9 mouse cellular contexts compared by ENCODE assay signal in genomic region chr2:30708762-30709385, GRCm38 (mm10).
DNase-seq lines count a peak whose midpoint lies in the region; ATAC-seq lines count a peak whose summit lies in the region.
"Had no signal": no experiment of that assay in that cellular context is flagged by ENCODE, and none has a peak within 500 bp of the region (broad histone marks: within the 10 kb centered on the region; RNA-seq: fewer than 3 reads in every experiment).

No protein-coding gene starts in this region.

- no peaks in the 10 kb centered on the region for H3K27me3 ChIP-seq in heart, embryonic 11.5 days (ENCODE audit: control insufficient read depth, insufficient read depth, low read length)
- no peaks in the 10 kb centered on the region for H3K27me3 ChIP-seq in hindbrain, embryonic 14.5 days (ENCODE audit: control insufficient read depth, insufficient read depth, low read length)
- no peaks in the 10 kb centered on the region for H3K27me3 ChIP-seq in midbrain, embryonic 14.5 days (ENCODE audit: control insufficient read depth, insufficient read depth, low read length)

- DNase-seq in heart, postnatal 25 days (ENCODE audit: low spot score), result no peak
- DNase-seq in cerebellum, adult 9-11 months, result peak; percentile 60
- DNase-seq in hindbrain, embryonic 14.5 days (ENCODE audit: low spot score), result no peak
- no peak for DNase-seq in midbrain, embryonic 14.5 days
- no peak for DNase-seq in left cerebral cortex, postnatal 14 days (ENCODE audit: low spot score in 2 of 2)
- no peak for DNase-seq in urinary bladder, postnatal 14 days (ENCODE audit: low spot score)

- intact Hi-C loops in heart, postnatal 25 days (cut with DNase I), result loop anchor here (5.0 kb wide), 1 partner anchor 237 kb away; the partner anchor contains the start of gene Ier5l
- intact Hi-C loops in left cerebral cortex, postnatal 14 days (cut with DNase I), result loop anchor here (5.0 kb wide), 1 partner anchor 112 kb away; the partner anchor contains the start of gene Cstad

- H3K4me2 ChIP-seq in heart, embryonic 11.5 days, result no peak overlapping the region; the same call in 1 of the 2 replicates
- peak overlapping the region; percentile 53 for H3K4me2 ChIP-seq in hindbrain, embryonic 14.5 days (replicated peaks)
- H3K4me2 ChIP-seq in midbrain, embryonic 14.5 days (ENCODE audit: low read length), result no peak overlapping the region

- ATAC-seq in heart, embryonic 11.5 days (replicated peaks; ENCODE audit: insufficient number of reproducible peaks, low FRiP score, low TSS enrichment), result no peak
- no peak for ATAC-seq in hindbrain, embryonic 14.5 days (ENCODE audit: low FRiP score)
- ATAC-seq in midbrain, embryonic 14.5 days (ENCODE audit: low FRiP score, low TSS enrichment), result no peak
- ATAC-seq in monocyte, adult 5-6 weeks (replicated peaks; ENCODE audit: insufficient number of reproducible peaks, low FRiP score, low TSS enrichment, poor library complexity, severe bottlenecking), result no peak

- H3K36me3 ChIP-seq in heart, embryonic 11.5 days (ENCODE audit: control insufficient read depth, insufficient read depth, low read length), result no peaks in the 10 kb centered on the region
- H3K36me3 ChIP-seq in hindbrain, embryonic 14.5 days (replicated peaks; ENCODE audit: control insufficient read depth, insufficient read depth), result no peaks in the 10 kb centered on the region
- H3K36me3 ChIP-seq in midbrain, embryonic 14.5 days (ENCODE audit: control insufficient read depth, insufficient read depth, low read length), result no peaks in the 10 kb centered on the region
- H3K36me3 ChIP-seq: G1E had no signal

- WGBS in heart, embryonic 11.5 days (ENCODE audit: insufficient replicate concordance), result 63% methylated on average over 4 of the region's 4 CpGs
- WGBS in hindbrain, embryonic 14.5 days, result 59% methylated on average over 4 of the region's 4 CpGs
- WGBS in midbrain, embryonic 14.5 days, result 67% methylated on average over 4 of the region's 4 CpGs

- H3K9ac ChIP-seq in heart, embryonic 11.5 days (ENCODE audit: low read depth, low read length), result peak overlapping the region; percentile 79
- peak overlapping the region; percentile 61 for H3K9ac ChIP-seq in hindbrain, embryonic 14.5 days
- H3K9ac ChIP-seq in midbrain, embryonic 14.5 days (replicated peaks; ENCODE audit: low read length), result no peak overlapping the region; the same call in 1 of the 2 replicates

- H3K27ac ChIP-seq in heart, embryonic 11.5 days (ENCODE audit: low read depth, low read length), result peak overlapping the region; percentile 97
- peak overlapping the region; percentile 94 for H3K27ac ChIP-seq in hindbrain, embryonic 14.5 days
- H3K27ac ChIP-seq in midbrain, embryonic 14.5 days (replicated peaks; ENCODE audit: low read depth, low read length), result peak overlapping the region; percentile 97

- no peaks in the 10 kb centered on the region for H3K9me3 ChIP-seq in heart, embryonic 11.5 days (replicated peaks; ENCODE audit: control insufficient read depth, low read length)
- H3K9me3 ChIP-seq in hindbrain, embryonic 14.5 days (ENCODE audit: control insufficient read depth, low read length), result 0 out of 2 replicates have a peak, but pooled peaks cover 4% of the 10 kb centered on the region
- H3K9me3 ChIP-seq in midbrain, embryonic 14.5 days (ENCODE audit: control insufficient read depth, low read length), result no peaks in the 10 kb centered on the region
- H3K9me3 ChIP-seq: G1E had no signal

- H3K4me1 ChIP-seq in heart, embryonic 11.5 days (ENCODE audit: control insufficient read depth, insufficient read depth, low read length), result peaks cover 51% of the 10 kb centered on the region
- peaks cover 58% of the 10 kb centered on the region for H3K4me1 ChIP-seq in hindbrain, embryonic 14.5 days (replicated peaks; ENCODE audit: control insufficient read depth, insufficient read depth, low read length)
- H3K4me1 ChIP-seq in midbrain, embryonic 14.5 days (ENCODE audit: control insufficient read depth, insufficient read depth, low read length), result peaks cover 51% of the 10 kb centered on the region

- H3K4me3 ChIP-seq in heart, embryonic 11.5 days (ENCODE audit: low read depth, low read length), result no peak overlapping the region
- H3K4me3 ChIP-seq in hindbrain, embryonic 14.5 days (replicated peaks; ENCODE audit: low read length), result no peak overlapping the region
- no peak overlapping the region for H3K4me3 ChIP-seq in midbrain, embryonic 14.5 days (replicated peaks; ENCODE audit: low read depth, low read length)
